Mouse (Mus musculus): ENCODE results near the gene Fgfr2. TPM values are rescaled to one million over a fixed set of nuclear protein-coding genes. Genes with fewer than 3 reads are reported as not detected.

The Fgfr2 gene
- polyA plus RNA-seq, 1 experiment: 3.0 TPM

DNA sequence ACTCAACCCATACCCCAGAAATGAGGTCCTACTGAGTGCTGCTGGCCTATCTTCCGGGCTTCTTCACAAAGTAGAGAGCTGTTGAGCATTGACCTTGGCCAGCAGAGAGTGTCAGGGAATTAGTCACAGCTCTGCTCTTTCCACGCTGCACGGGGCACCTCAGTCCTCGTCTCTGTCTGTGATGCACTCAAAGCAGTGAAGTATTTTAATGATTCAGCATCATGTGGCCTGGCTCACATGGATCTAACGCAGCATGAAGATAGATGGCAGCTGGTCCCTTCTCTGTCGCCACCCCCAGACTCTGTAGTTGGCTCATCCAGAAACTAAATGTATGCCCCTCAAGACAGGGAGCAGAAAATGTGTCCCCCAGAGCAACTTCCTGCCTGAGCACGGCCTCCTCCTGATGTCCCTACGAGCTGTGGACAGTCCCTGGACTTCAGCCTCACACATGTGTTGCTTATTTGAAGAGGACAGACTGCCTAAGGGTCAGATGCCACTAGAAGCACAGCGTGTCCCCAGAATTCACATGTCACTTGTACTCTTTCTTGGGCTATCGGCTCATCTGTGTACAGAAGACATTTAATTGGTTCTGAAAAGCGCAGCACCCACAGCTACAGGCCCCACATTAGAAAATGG is 697.7 kb downstream of the Fgfr2 start:
- H3K27ac ChIP-seq (ENCODE audit: control insufficient read depth, insufficient read depth, low read depth, low read length): no peak overlapping the region
- TF ChIP-seq POLR2A (IDR thresholded peaks at IDR 0.05; ENCODE audit: control insufficient read depth, low read depth, low read length) (no peak), CTCF (IDR thresholded peaks at IDR 0.05; ENCODE audit: control insufficient read depth, insufficient read depth, insufficient replicate concordance, low read depth, low read length) (no peak)
- no peaks in the 10 kb centered on the region for H3K4me1 ChIP-seq (ENCODE audit: control insufficient read depth, insufficient read depth, low read length)
- no peaks in the 10 kb centered on the region for H3K36me3 ChIP-seq (ENCODE audit: control insufficient read depth, insufficient read depth, low read length)
- H3K4me3 ChIP-seq (ENCODE audit: control insufficient read depth, low read depth, low read length): no peak overlapping the region
- H3K27me3 ChIP-seq (ENCODE audit: control insufficient read depth, insufficient read depth, low read length): no peaks in the 10 kb centered on the region

DNA sequence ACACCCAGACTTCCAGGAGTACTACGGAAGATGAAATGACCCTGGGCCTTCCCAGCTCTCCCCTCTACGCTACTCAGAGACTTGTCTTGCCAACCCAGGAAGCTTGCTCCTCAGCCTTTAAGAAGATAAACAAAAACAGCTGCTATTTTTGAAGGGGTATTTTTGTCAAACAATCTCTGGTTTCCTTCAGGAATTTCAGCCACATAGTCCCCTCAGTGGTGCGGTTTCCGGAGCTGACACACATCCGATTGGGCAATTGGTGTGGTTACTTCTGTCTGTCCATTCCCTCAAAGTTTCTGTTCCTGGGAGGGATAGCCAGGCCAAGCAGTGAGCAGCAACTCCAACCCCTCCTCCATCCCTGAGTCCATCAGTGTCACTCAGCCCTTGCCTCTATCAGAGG is 699.6 kb downstream of the Fgfr2 start:
- Histone ChIP-seq H3K27me3 (ENCODE audit: control insufficient read depth, insufficient read depth, low read length) (no peaks in the 10 kb centered on the region), H3K36me3 (ENCODE audit: control insufficient read depth, insufficient read depth, low read length) (no peaks in the 10 kb centered on the region), H3K4me1 (ENCODE audit: control insufficient read depth, insufficient read depth, low read length) (no peaks in the 10 kb centered on the region), H3K4me3 (ENCODE audit: control insufficient read depth, low read depth, low read length) (no peak overlapping the region), H3K27ac (ENCODE audit: control insufficient read depth, insufficient read depth, low read depth, low read length) (no peak overlapping the region)
- TF ChIP-seq POLR2A (IDR thresholded peaks at IDR 0.05; ENCODE audit: control insufficient read depth, low read depth, low read length): no peak
- TF ChIP-seq CTCF (IDR thresholded peaks at IDR 0.05; ENCODE audit: control insufficient read depth, insufficient read depth, insufficient replicate concordance, low read depth, low read length): no peak

DNA sequence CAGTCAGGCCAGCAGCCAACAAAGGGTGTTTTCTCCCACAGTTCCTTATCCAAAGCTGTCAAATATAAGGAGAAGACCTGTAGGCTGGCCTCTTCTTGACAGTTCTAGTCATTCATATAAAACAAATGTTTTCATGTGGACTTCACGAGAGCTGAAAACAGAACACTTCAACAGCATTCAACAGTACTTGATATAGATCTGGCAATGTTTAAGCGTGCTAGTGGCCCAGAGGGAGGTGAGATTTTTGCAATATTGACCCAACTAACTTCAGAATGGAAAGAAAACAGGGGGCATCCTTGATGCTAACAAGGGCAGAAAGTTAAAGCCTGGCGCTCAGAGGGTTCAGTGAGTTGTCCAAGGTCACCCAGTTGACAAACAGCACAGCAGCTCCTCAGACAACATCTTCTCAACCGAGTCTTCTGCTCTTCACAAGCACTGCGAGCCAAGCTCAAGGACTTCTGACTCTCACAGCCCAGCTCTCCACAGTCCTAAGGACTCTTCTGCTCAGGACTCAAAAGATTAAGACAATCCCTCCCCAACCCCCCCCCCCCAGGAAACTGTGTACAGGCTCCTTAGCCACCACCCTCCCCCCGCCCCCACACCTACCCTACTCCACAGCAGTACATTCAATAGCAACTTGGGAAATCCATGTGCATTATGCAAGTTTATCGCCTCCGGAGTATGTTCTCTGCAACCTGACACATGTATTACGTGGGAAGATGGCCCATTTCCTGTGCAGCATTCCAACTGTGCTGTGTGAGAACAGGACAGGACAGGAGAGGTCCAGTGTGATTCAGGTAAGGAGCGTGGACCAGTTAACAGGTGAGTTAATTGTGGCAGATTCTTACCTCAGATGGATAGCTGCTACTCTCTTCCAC is 703.5 kb downstream of the Fgfr2 start:
- H3K4me3 ChIP-seq (ENCODE audit: control insufficient read depth, low read depth, low read length): no peak overlapping the region

DNA sequence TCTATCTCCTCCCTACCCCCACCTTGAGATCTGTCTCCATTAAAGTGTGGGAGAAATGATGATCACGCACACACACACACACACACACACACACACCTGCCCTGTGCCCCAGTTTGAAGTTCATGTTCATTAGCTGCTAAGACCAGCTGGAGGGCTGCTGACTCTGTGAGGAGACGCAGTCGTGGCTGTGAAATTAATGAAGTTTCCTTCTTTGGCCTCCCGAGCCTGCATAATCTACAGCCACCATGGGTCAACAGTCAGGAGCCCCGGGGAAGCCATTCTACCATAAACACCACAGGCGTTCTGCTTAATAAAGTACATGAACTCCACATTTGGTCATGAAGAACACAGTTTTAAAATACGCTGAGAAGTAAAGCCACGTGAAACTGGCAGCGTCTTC is 706.3 kb downstream of the Fgfr2 start:
- Histone ChIP-seq H3K4me3 (ENCODE audit: control insufficient read depth, low read depth, low read length) (no peak overlapping the region), H3K27ac (ENCODE audit: control insufficient read depth, insufficient read depth, low read depth, low read length) (no peak overlapping the region), H3K36me3 (ENCODE audit: control insufficient read depth, insufficient read depth, low read length) (no peaks in the 10 kb centered on the region), H3K4me1 (ENCODE audit: control insufficient read depth, insufficient read depth, low read length) (no peaks in the 10 kb centered on the region), H3K27me3 (ENCODE audit: control insufficient read depth, insufficient read depth, low read length) (no peaks in the 10 kb centered on the region)
- TF ChIP-seq CTCF (IDR thresholded peaks at IDR 0.05; ENCODE audit: control insufficient read depth, insufficient read depth, insufficient replicate concordance, low read depth, low read length) (no peak), POLR2A (IDR thresholded peaks at IDR 0.05; ENCODE audit: control insufficient read depth, low read depth, low read length) (no peak)

More for the DNA sequence above, 703.5 kb downstream of the Fgfr2 start:
- H3K27ac ChIP-seq (ENCODE audit: control insufficient read depth, insufficient read depth, low read depth, low read length): no peak overlapping the region
- TF ChIP-seq POLR2A (IDR thresholded peaks at IDR 0.05; ENCODE audit: control insufficient read depth, low read depth, low read length) (no peak), CTCF (IDR thresholded peaks at IDR 0.05; ENCODE audit: control insufficient read depth, insufficient read depth, insufficient replicate concordance, low read depth, low read length) (no peak)
- no peaks in the 10 kb centered on the region for H3K36me3 ChIP-seq (ENCODE audit: control insufficient read depth, insufficient read depth, low read length)
- H3K4me1 ChIP-seq (ENCODE audit: control insufficient read depth, insufficient read depth, low read length): no peaks in the 10 kb centered on the region
- no peaks in the 10 kb centered on the region for H3K27me3 ChIP-seq (ENCODE audit: control insufficient read depth, insufficient read depth, low read length)

DNA sequence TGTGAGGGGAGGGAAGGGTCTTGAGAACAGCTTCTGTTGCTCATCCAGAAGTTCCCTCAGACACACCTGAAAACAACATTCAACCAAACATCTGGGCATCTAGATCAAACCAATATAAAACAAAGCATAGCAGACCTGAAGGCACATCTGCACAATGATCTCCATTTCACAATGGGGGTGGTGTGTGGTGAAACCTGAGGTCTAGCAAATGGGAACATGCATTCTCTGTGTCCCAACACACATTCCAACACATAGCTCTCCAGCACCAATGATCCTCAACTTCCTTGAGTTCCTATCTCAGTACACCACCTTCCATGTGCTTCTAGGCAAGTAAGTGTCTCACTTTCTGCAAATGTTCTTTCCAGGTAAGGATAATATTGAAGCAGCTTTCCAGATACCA is 707.3 kb downstream of the Fgfr2 start:
- no peaks in the 10 kb centered on the region for H3K27me3 ChIP-seq (ENCODE audit: control insufficient read depth, insufficient read depth, low read length)
- H3K4me1 ChIP-seq (ENCODE audit: control insufficient read depth, insufficient read depth, low read length): no peaks in the 10 kb centered on the region
- TF ChIP-seq CTCF (IDR thresholded peaks at IDR 0.05; ENCODE audit: control insufficient read depth, insufficient read depth, insufficient replicate concordance, low read depth, low read length) (no peak), POLR2A (IDR thresholded peaks at IDR 0.05; ENCODE audit: control insufficient read depth, low read depth, low read length) (no peak)
- no peaks in the 10 kb centered on the region for H3K36me3 ChIP-seq (ENCODE audit: control insufficient read depth, insufficient read depth, low read length)
- no peak overlapping the region for H3K4me3 ChIP-seq (ENCODE audit: control insufficient read depth, low read depth, low read length)
- H3K27ac ChIP-seq (ENCODE audit: control insufficient read depth, insufficient read depth, low read depth, low read length): no peak overlapping the region

DNA sequence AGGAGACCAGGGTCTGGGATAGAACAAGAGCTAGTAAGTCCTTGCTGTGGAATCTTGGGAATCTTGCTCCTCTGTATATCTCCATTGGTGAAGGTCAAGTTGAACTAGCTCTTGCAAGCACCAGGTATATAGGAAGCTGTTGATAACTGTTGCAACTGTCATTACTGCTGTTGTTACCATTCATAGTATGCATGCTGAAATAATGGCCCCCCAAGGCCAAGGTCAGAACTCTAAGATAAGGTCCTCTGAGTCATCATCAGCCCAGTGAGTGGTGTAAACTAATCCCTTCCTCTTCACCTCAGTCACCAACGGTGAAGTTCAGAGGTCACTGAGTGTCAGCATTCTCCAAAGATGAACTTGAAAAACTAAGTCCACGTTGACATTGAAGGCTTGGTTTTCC is 710.6 kb downstream of the Fgfr2 start:
- TF ChIP-seq CTCF (IDR thresholded peaks at IDR 0.05; ENCODE audit: control insufficient read depth, insufficient read depth, insufficient replicate concordance, low read depth, low read length) (no peak), POLR2A (IDR thresholded peaks at IDR 0.05; ENCODE audit: control insufficient read depth, low read depth, low read length) (no peak)
- H3K27ac ChIP-seq (ENCODE audit: control insufficient read depth, insufficient read depth, low read depth, low read length): no peak overlapping the region
- no peaks in the 10 kb centered on the region for H3K27me3 ChIP-seq (ENCODE audit: control insufficient read depth, insufficient read depth, low read length)
- no peak overlapping the region for H3K4me3 ChIP-seq (ENCODE audit: control insufficient read depth, low read depth, low read length)
- H3K36me3 ChIP-seq (ENCODE audit: control insufficient read depth, insufficient read depth, low read length): no peaks in the 10 kb centered on the region
- no peaks in the 10 kb centered on the region for H3K4me1 ChIP-seq (ENCODE audit: control insufficient read depth, insufficient read depth, low read length)

DNA sequence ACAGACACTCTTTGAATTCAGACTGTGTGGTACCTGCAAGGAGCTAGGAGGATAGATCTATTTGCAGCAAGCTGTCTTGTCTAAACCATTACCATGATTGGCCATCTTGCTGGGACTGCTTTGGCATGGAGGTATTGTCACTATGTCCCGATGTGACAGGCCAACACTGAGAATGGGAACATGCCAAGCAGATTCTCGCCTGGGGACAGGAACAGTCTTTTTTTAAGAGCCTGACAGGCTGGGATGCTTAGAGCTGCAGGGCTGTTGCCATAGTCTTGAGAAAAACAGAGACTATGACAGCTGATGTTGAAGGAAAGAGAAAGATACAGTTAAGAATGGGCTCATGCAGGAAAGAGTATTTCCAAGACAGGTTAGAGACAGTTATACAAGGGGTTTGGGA is 711.4 kb downstream of the Fgfr2 start:
- Histone ChIP-seq H3K27ac (ENCODE audit: control insufficient read depth, insufficient read depth, low read depth, low read length) (no peak overlapping the region), H3K36me3 (ENCODE audit: control insufficient read depth, insufficient read depth, low read length) (no peaks in the 10 kb centered on the region), H3K27me3 (ENCODE audit: control insufficient read depth, insufficient read depth, low read length) (no peaks in the 10 kb centered on the region), H3K4me1 (ENCODE audit: control insufficient read depth, insufficient read depth, low read length) (no peaks in the 10 kb centered on the region), H3K4me3 (ENCODE audit: control insufficient read depth, low read depth, low read length) (no peak overlapping the region)
- TF ChIP-seq CTCF (IDR thresholded peaks at IDR 0.05; ENCODE audit: control insufficient read depth, insufficient read depth, insufficient replicate concordance, low read depth, low read length) (no peak), POLR2A (IDR thresholded peaks at IDR 0.05; ENCODE audit: control insufficient read depth, low read depth, low read length) (no peak)
